Mouse (Mus musculus): ENCODE measurements around the gene Kcnip4. TPM values are rescaled to one million over a fixed set of nuclear protein-coding genes. Genes with fewer than 3 reads are reported as not detected.

Kcnip4 gene
- polyA plus RNA-seq, 1 experiment from 2014 or later = 0.40 TPM

GRCm38 (mm10) chr5:48421957-48422356, 1102.8 kb downstream of the Kcnip4 start:
- in situ Hi-C loops (cut with MboI; ENCODE audit: low pct_unique_long_range_greater_than_20kb) = no loop called here
- TF ChIP-seq CTCF (IDR thresholded peaks at IDR 0.05) = no peak
- CTCF ChIA-PET = interaction anchor here (1.0 to 1.6 kb wide), 3 partner anchors 8 to 11 kb away, joined by 3 to 6 read pairs (median 5); no protein-coding TSS in a partner anchor
- ATAC-seq (no peak), DNase-seq (ENCODE audit: low read depth, low spot score) (no peak)
- H3K27me3 ChIP-seq = peaks cover 3% of the 10 kb centered on the region
- POLR2A ChIA-PET = no interaction called here

DNA sequence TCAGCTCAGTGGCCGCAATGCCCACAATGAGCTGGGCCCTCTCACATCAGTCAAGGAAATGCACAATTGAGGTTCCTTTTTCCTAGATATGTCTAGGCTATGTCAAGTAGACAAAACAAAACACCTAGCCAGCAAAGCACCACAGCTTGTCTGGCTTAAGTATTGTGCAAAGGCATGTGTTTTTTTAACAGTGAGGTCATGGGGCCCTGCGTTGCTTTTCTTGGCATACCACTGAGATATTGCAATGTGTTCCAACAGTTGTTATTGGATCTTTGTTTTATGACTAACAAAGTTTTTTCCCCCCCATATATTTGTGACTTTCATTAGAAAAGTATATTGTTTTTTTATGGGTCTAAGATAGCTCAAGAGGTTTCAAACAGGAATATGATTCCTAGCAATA, 1105.0 kb downstream of the Kcnip4 start:
- POLR2A ChIA-PET = no interaction called here
- CTCF ChIA-PET = interaction anchor here (1.1 to 1.7 kb wide), 4 partner anchors 8 to 21 kb away, joined by 3 to 5 read pairs (median 4); no protein-coding TSS in a partner anchor
- H3K27me3 ChIP-seq = peaks cover 3% of the 10 kb centered on the region
- ATAC-seq = no peak
- TF ChIP-seq CTCF (IDR thresholded peaks at IDR 0.05) = no peak
- no peak for DNase-seq (ENCODE audit: low read depth, low spot score)
- in situ Hi-C loops (cut with MboI; ENCODE audit: low pct_unique_long_range_greater_than_20kb) = no loop called here

- H3K27me3 ChIP-seq = no peaks in the 10 kb centered on the region
- in situ Hi-C loops (cut with MboI; ENCODE audit: low pct_unique_long_range_greater_than_20kb) = no loop called here
- CTCF ChIA-PET = interaction anchor here (1.0 to 2.3 kb wide), 2 partner anchors 8 to 17 kb away, joined by 3 to 5 read pairs; no protein-coding TSS in a partner anchor
These were observed 1112.4 kb downstream of the Kcnip4 start for GRCm38 (mm10) chr5:48412261-48412660.

GRCm38 (mm10) chr5:48411462-48411861, 1113.2 kb downstream of the Kcnip4 start:
- TF ChIP-seq CTCF (IDR thresholded peaks at IDR 0.05) = no peak
- no peak for DNase-seq (ENCODE audit: low read depth, low spot score)
- in situ Hi-C loops (cut with MboI; ENCODE audit: low pct_unique_long_range_greater_than_20kb) = no loop called here
- ATAC-seq = no peak
- H3K27me3 ChIP-seq = no peaks in the 10 kb centered on the region
- ChIA-PET CTCF (interaction anchor here (1.0 kb wide), 1 partner anchor 9 kb away, joined by 3 read pairs; no protein-coding TSS in a partner anchor), POLR2A (no interaction called here)

More at GRCm38 (mm10) chr5:48412261-48412660, 1112.4 kb downstream of the Kcnip4 start:
- DNase-seq (ENCODE audit: low read depth, low spot score) (no peak), ATAC-seq (no peak)
- TF ChIP-seq CTCF (IDR thresholded peaks at IDR 0.05) = no peak
- POLR2A ChIA-PET = no interaction called here

DNA sequence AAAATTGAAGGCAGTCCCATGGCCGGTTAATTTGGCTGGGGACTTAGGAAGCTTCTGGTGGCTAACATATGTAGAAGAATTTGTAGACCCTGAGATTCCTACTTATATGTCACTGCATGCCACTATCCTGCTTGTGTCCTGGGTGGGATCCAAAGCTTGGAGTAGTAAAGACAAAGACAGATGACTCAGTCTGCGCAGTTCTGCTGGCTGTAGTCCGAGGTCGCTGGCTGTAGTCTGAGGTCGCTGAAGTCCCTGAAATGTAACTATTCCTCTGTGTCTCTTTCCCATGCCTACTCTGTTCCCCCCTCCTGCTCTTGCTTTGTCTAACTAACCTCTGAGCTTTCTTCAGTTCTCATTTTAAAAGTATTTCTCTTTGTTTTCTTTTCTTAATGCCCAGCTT, 1114.4 kb downstream of the Kcnip4 start:
- no peaks in the 10 kb centered on the region for H3K27me3 ChIP-seq
- ATAC-seq = no peak
- DNase-seq (ENCODE audit: low read depth, low spot score) = no peak
- ChIA-PET CTCF (interaction anchor here (1.4 to 2.2 kb wide), 2 partner anchors 10 to 20 kb away, joined by 5 read pairs; no protein-coding TSS in a partner anchor), POLR2A (no interaction called here)
- no peak for TF ChIP-seq CTCF (IDR thresholded peaks at IDR 0.05)
- in situ Hi-C loops (cut with MboI; ENCODE audit: low pct_unique_long_range_greater_than_20kb) = no loop called here

- no peaks in the 10 kb centered on the region for H3K27me3 ChIP-seq
- in situ Hi-C loops (cut with MboI; ENCODE audit: low pct_unique_long_range_greater_than_20kb) = no loop called here
- no peak for DNase-seq (ENCODE audit: low read depth, low spot score)
- ChIA-PET POLR2A (no interaction called here), CTCF (interaction anchor here (0.7 to 2.2 kb wide), 2 partner anchors 12 to 22 kb away, joined by 3 to 5 read pairs; no protein-coding TSS in a partner anchor)
- no peak for TF ChIP-seq CTCF (IDR thresholded peaks at IDR 0.05)
- no peak for ATAC-seq
These were observed 1116.4 kb downstream of the Kcnip4 start for GRCm38 (mm10) chr5:48408276-48408675.

DNA sequence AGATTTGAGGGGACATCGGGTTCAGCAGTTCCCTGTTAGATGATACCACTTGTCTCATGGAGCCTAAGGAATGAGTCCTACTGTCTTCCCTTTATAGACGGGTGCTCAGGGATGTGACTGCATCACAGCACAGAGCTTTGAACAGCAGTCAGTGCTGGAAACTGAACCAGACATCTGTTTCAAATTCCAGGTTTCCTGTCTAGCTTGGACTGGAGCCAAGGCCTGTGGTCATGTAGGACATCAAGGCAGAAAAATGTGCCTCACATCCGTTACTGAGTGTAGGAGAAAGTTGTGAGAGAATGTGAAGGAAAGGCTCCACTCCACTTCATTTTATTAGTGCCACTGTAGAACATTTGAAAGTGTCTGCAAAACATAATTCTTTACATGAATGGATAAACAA, 1122.2 kb downstream of the Kcnip4 start:
- no peak for ATAC-seq
- POLR2A ChIA-PET = no interaction called here
- CTCF ChIA-PET = no interaction called here

DNA sequence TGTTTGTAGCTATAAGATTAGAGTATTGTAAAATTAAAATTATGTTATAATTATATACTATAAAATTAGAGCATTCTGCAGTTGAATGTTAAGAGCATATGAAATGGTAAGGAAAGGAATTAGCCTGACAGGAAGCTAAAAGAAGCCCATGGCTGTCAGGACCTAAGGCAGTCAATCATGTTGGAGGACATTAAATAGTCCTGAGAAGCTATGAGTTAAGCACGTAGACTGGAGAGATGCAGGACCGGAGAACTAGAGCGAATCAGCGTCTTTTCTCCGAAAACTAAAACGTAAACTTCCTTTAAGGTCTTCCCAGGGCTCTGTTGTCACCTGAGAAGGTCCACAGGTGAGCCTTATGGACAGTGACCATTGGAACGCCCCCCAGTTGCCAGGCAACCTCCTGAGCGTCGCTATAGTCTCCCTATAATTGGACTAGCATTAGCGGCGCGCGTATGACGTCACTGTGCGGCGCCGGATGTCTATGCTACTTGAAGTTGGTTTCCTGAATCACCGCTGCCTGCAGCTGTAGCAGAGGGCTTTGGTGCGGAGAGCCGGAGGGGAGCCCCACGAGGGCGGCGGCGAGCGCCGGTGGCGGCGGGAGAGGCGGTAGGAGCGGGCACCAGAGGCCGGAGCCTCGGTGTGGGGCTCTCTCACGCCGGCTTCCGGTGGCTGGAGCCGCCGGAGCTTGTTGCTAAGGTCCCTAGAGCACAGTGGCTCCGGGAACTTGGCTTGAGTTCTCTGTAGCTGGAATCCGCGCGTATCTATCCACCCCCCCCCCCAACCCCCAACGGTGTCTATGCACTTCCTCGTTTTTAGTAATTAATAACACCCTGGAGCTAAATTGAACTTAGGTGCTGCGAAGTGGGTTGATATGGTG, 1152.6 kb downstream of the Kcnip4 start:
- ATAC-seq = peak; percentile 100
- no peak for TF ChIP-seq CTCF (IDR thresholded peaks at IDR 0.05)
- H3K27me3 ChIP-seq = peaks cover 3% of the 10 kb centered on the region
- DNase-seq (ENCODE audit: low read depth, low spot score) = peak; percentile 60
- ChIA-PET CTCF (interaction anchor here (1.6 kb wide), 1 partner anchor 12 kb away, joined by 8 read pairs; no protein-coding TSS in a partner anchor), POLR2A (no interaction called here)
- in situ Hi-C loops (cut with MboI; ENCODE audit: low pct_unique_long_range_greater_than_20kb) = no loop called here

More for the DNA sequence above, 1122.2 kb downstream of the Kcnip4 start:
- TF ChIP-seq CTCF (IDR thresholded peaks at IDR 0.05) = no peak
- DNase-seq (ENCODE audit: low read depth, low spot score) = no peak
- in situ Hi-C loops (cut with MboI; ENCODE audit: low pct_unique_long_range_greater_than_20kb) = no loop called here
- no peaks in the 10 kb centered on the region for H3K27me3 ChIP-seq

DNA sequence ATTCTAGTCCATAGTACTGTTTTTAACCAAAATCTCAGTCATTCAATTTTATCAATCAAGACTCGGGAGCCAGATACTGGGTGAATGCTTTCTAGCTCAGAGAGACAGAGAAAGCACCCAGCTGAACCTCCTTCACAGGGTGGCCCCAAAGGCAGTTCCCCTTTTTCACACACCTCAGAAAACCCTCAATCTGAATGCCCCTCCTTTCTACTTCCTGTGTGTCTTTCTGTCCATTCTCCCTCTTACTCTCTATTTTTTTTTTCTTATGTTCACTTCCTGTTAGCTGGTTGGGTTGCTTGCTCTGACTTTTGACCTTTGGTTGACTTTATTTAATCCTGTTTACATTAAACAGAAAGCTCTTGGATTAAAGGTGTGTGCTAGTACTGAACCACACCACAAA, 1175.4 kb downstream of the Kcnip4 start:
- in situ Hi-C loops (cut with MboI; ENCODE audit: low pct_unique_long_range_greater_than_20kb) = loop anchor here (5.0 to 10.0 kb wide), 2 partner anchors 217 to 1905 kb away; no protein-coding TSS in a partner anchor
- H3K27me3 ChIP-seq = peaks cover 43% of the 10 kb centered on the region
- no peak for TF ChIP-seq CTCF (IDR thresholded peaks at IDR 0.05)
- no peak for ATAC-seq
- CTCF ChIA-PET = no interaction called here
- POLR2A ChIA-PET = no interaction called here
- DNase-seq (ENCODE audit: low read depth, low spot score) = no peak

DNA sequence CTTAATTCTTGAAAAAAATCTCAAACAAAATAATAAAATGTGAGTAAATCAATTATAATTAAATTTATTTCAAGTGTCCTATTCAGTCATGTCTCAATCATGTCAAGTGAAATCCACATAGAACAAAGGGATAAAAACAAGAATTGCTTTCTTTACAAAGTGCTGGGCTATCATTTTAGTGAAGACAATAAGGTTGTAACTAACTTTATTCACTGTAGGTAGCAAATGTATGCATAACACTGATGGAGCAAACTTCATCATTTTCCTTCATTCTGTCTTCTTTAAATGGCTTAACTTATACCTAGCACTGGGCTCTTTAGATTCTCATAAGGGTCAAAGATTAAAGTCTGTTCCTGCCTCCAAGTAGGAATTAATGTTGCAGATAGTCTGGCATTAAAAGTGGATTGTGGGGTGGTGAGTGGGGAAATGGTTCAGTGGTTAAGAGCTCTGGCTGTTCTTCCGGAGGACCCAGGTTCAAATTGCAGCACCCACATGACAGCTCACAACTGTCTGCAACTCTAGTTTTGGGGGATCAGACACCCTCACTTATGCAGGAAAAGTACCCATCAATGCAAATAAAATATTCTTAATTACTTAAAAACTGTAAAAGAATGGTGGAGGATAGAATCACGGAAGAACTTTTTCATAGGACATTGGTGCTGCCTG, 1178.6 kb downstream of the Kcnip4 start:
- no peak for TF ChIP-seq CTCF (IDR thresholded peaks at IDR 0.05)
- no peak for ATAC-seq
- in situ Hi-C loops (cut with MboI; ENCODE audit: low pct_unique_long_range_greater_than_20kb) = loop anchor here (5.0 to 10.0 kb wide), 2 partner anchors 214 to 1901 kb away; no protein-coding TSS in a partner anchor
- H3K27me3 ChIP-seq = peaks cover 57% of the 10 kb centered on the region
- DNase-seq (ENCODE audit: low read depth, low spot score) = no peak
- ChIA-PET CTCF (interaction anchor here (1.6 kb wide), 1 partner anchor 9 kb away, joined by 4 read pairs; no protein-coding TSS in a partner anchor), POLR2A (no interaction called here)
